Mouse (Mus musculus) embryonic facial prominence, embryonic 14.5 days (tissue): ENCODE data around the gene Retreg1. TPM values are rescaled to one million over a fixed set of nuclear protein-coding genes. Genes with fewer than 3 reads are reported as not detected.

Source experiments
- ATAC-seq: fragments of 200-750 bp; cut with Nextera tagmentation; 2 replicates; pipeline ENCODE4 v1.8.0; 2017; ENCODE audit warnings: low read depth, moderate number of reproducible peaks, moderate TSS enrichment
- DNase-seq: peaks from one replicate; pipeline ENCODE4 v3.0.0-alpha.2; 2015; ENCODE audit warnings: low spot score
- H3K27ac ChIP-seq: fragments of 300-500 bp; sonication (generic); replicated peaks from 2 replicates; pipeline ENCODE4 v1.5.1; 2014; ENCODE audit warnings: low read depth, mild to moderate bottlenecking, low read length, moderate library complexity
- H3K27me3 ChIP-seq: fragments of 300-500 bp; sonication (generic); replicated peaks from 2 replicates; pipeline ENCODE4 v1.6.1; 2014; ENCODE audit warnings: low read length; ENCODE audit not compliant: control insufficient read depth, insufficient read depth
- H3K36me3 ChIP-seq: fragments of 300-500 bp; sonication (generic); 2 replicates; pipeline ENCODE4 v1.6.1; 2014; ENCODE audit warnings: low read length, mixed read lengths; ENCODE audit not compliant: control insufficient read depth, insufficient read depth
- H3K4me1 ChIP-seq: fragments of 300-500 bp; sonication (generic); 2 replicates; pipeline ENCODE4 v1.6.1; 2014; ENCODE audit warnings: antibody characterized with exemption, low read length; ENCODE audit not compliant: control insufficient read depth, insufficient read depth
- H3K4me2 ChIP-seq: fragments of 300-500 bp; sonication (generic); 2 replicates; pipeline ENCODE4 v1.6.1; 2014; ENCODE audit warnings: low read depth, mild to moderate bottlenecking, low read length, moderate library complexity, mixed read lengths
- H3K4me3 ChIP-seq: fragments of 300-500 bp; sonication (generic); 2 replicates; pipeline ENCODE4 v1.5.1; 2014; ENCODE audit warnings: low read depth, mild to moderate bottlenecking, low read length
- H3K9ac ChIP-seq: fragments of 300-500 bp; sonication (generic); 2 replicates; pipeline ENCODE4 v1.6.1; 2014; ENCODE audit warnings: low read depth, mild to moderate bottlenecking, low read length, moderate library complexity, mixed read lengths
- H3K9me3 ChIP-seq: fragments of 300-500 bp; sonication (generic); 2 replicates; pipeline ENCODE4 v1.6.1; 2016; ENCODE audit warnings: low read length; ENCODE audit not compliant: control insufficient read depth
- WGBS: fragments of 180-500 bp; shearing (Covaris S2); extraction: QIAGEN DNeasy Blood & Tissue Kit; methylation state at CpG from one replicate; pipeline ENCODE4 v1.1.7; 2014; 5-methylcytosine and 5-hydroxymethylcytosine counted together
- polyA plus RNA-seq: library from polyadenylated mRNA; unstranded; fragments of >200 nt; fragmentation: Nextera tagmentation; extraction: Ambion mirVana; gene quantifications from 2 replicates; pipeline ENCODE4 v1.2.1, GENCODE M21; 2014

Gene Retreg1
- polyA plus RNA-seq, 1 experiment from 2014 or later, result 16.5 TPM

GRCm38 (mm10) chr15:25861900-25862299 lies 18.9 kb downstream of the Retreg1 start:
- no peak for DNase-seq
- no peak overlapping the region for H3K9ac ChIP-seq
- H3K4me3 ChIP-seq, result no peak overlapping the region
- H3K27me3 ChIP-seq, result no peaks in the 10 kb centered on the region
- no peak overlapping the region for H3K27ac ChIP-seq
- no peak overlapping the region for H3K4me2 ChIP-seq
- no peak for ATAC-seq
- no peaks in the 10 kb centered on the region for H3K36me3 ChIP-seq
- no peaks in the 10 kb centered on the region for H3K9me3 ChIP-seq
- 90% methylated on average over 7 of the region's 7 CpGs for WGBS
- no peaks in the 10 kb centered on the region for H3K4me1 ChIP-seq

- Histone ChIP-seq H3K4me3 (no peak overlapping the region), H3K36me3 (no peaks in the 10 kb centered on the region), H3K27ac (no peak overlapping the region), H3K4me1 (no peaks in the 10 kb centered on the region), H3K27me3 (no peaks in the 10 kb centered on the region), H3K9me3 (no peaks in the 10 kb centered on the region), H3K4me2 (no peak overlapping the region), H3K9ac (no peak overlapping the region)
- DNase-seq (no peak), ATAC-seq (no peak)
- WGBS, result 79% methylated on average over 3 of the region's 3 CpGs
Observed at GRCm38 (mm10) chr15:25865605-25866004, 22.6 kb downstream of the Retreg1 start.

- H3K27ac ChIP-seq, result no peak overlapping the region
- 86% methylated on average over 6 of the region's 6 CpGs for WGBS
Observed at GRCm38 (mm10) chr15:25866106-25866505, 23.1 kb downstream of the Retreg1 start.

DNA sequence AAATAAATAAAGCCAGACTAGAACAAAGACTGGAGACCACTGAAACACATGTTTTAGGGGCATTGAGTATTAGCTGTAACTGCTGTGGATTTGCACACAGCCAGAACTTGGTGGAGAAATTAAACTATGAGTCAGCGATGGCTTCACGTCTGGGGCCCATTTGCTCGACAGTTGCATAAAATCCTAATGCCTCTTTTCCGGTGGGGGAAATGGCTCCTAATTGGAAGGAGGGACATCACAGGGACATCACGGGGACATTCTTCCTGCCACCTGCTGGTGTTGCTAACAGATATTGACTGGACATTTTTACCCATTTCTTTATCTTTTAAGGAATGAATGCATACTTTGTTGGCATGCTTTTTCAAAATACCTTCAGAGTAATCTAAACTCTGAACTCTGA lies 26.1 kb downstream of the Retreg1 start:
- no peak overlapping the region for H3K4me2 ChIP-seq
- WGBS, result 39% methylated on average over 5 of the region's 5 CpGs
- ATAC-seq, result no peak
- no peaks in the 10 kb centered on the region for H3K27me3 ChIP-seq
- H3K4me1 ChIP-seq, result peaks cover 5% of the 10 kb centered on the region; the same call in 1 of the 2 replicates
- H3K9ac ChIP-seq, result no peak overlapping the region
- no peaks in the 10 kb centered on the region for H3K36me3 ChIP-seq
- no peaks in the 10 kb centered on the region for H3K9me3 ChIP-seq
- H3K27ac ChIP-seq, result no peak overlapping the region
- DNase-seq, result no peak
- H3K4me3 ChIP-seq, result no peak overlapping the region

More at GRCm38 (mm10) chr15:25866106-25866505, 23.1 kb downstream of the Retreg1 start:
- H3K36me3 ChIP-seq, result no peaks in the 10 kb centered on the region
- ATAC-seq (no peak), DNase-seq (no peak)
- H3K4me2 ChIP-seq, result no peak overlapping the region
- no peaks in the 10 kb centered on the region for H3K9me3 ChIP-seq
- no peak overlapping the region for H3K9ac ChIP-seq
- H3K4me3 ChIP-seq, result no peak overlapping the region
- H3K4me1 ChIP-seq, result no peaks in the 10 kb centered on the region
- no peaks in the 10 kb centered on the region for H3K27me3 ChIP-seq

DNA sequence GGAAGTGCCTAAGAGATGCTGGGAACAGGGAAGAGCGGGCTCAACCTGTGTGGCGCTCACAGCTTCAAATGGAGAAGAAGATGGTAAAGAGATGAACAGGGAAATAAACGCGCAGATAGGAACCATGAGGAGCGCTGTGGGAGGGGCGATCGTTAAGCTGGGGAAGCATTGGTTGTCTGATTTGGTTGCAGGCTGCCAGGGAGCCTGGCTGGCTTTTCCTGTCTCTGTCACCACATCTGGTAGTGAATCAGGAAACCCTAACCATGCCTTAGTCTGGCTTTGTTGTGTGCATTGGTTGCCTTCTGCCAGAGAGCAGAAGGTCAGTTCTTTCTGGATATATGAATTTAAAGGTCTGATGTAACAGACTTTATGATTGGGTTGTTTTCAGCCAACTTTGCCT lies 28.5 kb downstream of the Retreg1 start:
- 82% methylated on average over 7 of the region's 7 CpGs for WGBS

DNA sequence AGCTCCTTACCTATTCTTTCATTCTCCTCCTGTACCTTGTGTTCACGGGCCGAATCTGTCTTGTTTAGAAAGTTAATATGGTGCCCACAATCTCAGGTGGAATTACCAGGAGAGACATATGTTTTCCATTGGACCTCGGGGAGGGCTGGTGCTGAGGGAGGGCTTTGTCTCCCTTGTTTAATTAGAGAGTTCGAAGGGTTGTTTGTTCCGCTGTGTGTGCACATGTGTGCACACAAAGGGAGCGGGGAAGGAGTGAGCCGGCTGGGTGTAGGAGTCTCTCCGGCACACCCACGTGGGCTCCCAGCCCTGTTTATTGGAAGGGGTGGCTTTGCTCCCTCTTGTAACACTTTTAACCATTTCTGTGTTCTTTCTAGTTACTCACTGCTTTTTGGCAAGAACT lies 29.1 kb downstream of the Retreg1 start:
- no peak overlapping the region for H3K4me3 ChIP-seq
- H3K27me3 ChIP-seq, result no peaks in the 10 kb centered on the region
- peak; percentile 85 for ATAC-seq
- H3K36me3 ChIP-seq, result no peaks in the 10 kb centered on the region
- WGBS, result 38% methylated on average over 9 of the region's 9 CpGs
- H3K4me2 ChIP-seq, result no peak overlapping the region; the same call in 1 of the 2 replicates
- H3K27ac ChIP-seq, result no peak overlapping the region
- DNase-seq, result peak; percentile 48
- H3K9me3 ChIP-seq, result no peaks in the 10 kb centered on the region
- peaks cover 5% of the 10 kb centered on the region; the same call in 1 of the 2 replicates for H3K4me1 ChIP-seq
- no peak overlapping the region for H3K9ac ChIP-seq

More for the DNA sequence above, 28.5 kb downstream of the Retreg1 start:
- peaks cover 5% of the 10 kb centered on the region; the same call in 1 of the 2 replicates for H3K4me1 ChIP-seq
- H3K36me3 ChIP-seq, result no peaks in the 10 kb centered on the region
- no peak overlapping the region for H3K4me3 ChIP-seq
- H3K9ac ChIP-seq, result no peak overlapping the region
- DNase-seq (no peak), ATAC-seq (no peak)
- no peak overlapping the region for H3K27ac ChIP-seq
- H3K9me3 ChIP-seq, result no peaks in the 10 kb centered on the region
- H3K4me2 ChIP-seq, result no peak overlapping the region
- no peaks in the 10 kb centered on the region for H3K27me3 ChIP-seq

DNA sequence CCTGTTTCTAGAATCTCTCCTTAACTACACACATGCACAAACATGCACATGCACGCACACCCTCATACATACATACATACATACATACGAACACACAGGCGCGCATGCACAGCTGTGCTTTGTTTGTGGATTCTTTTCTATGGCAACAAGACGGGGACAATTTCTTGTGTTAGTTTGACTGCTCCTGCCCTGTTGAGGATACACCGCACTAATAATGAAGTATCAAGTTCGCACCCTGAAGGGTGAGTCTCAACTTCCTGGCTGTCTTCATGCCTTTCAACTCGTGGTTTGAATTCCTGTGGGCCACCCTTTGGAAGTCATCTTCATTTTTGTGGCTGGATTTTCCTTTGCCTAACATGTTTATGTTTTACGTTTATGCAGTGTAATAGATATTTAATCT lies 29.7 kb downstream of the Retreg1 start:
- Histone ChIP-seq H3K9ac (no peak overlapping the region), H3K4me3 (no peak overlapping the region), H3K4me1 (peaks cover 5% of the 10 kb centered on the region; the same call in 1 of the 2 replicates), H3K27ac (0 out of 2 replicates have a peak overlapping the region, but pooled peaks have one; percentile 36), H3K4me2 (no peak overlapping the region; the same call in 1 of the 2 replicates), H3K27me3 (no peaks in the 10 kb centered on the region), H3K36me3 (no peaks in the 10 kb centered on the region), H3K9me3 (no peaks in the 10 kb centered on the region)
- WGBS, result 66% methylated on average over 9 of the region's 9 CpGs
- ATAC-seq (peak; percentile 48), DNase-seq (peak; percentile 78)

- H3K36me3 ChIP-seq, result no peaks in the 10 kb centered on the region
- DNase-seq (peak; percentile 50), ATAC-seq (no peak)
- no peaks in the 10 kb centered on the region for H3K27me3 ChIP-seq
- H3K27ac ChIP-seq, result peak overlapping the region; percentile 34; the same call in 1 of the 2 replicates
- H3K9me3 ChIP-seq, result no peaks in the 10 kb centered on the region
- no peak overlapping the region for H3K4me2 ChIP-seq
- H3K9ac ChIP-seq, result no peak overlapping the region
- H3K4me1 ChIP-seq, result peaks cover 5% of the 10 kb centered on the region; the same call in 1 of the 2 replicates
- WGBS, result 50% methylated on average over 1 of the region's 1 CpGs
- H3K4me3 ChIP-seq, result no peak overlapping the region
Observed at GRCm38 (mm10) chr15:25873536-25873935, 30.6 kb downstream of the Retreg1 start.

DNA sequence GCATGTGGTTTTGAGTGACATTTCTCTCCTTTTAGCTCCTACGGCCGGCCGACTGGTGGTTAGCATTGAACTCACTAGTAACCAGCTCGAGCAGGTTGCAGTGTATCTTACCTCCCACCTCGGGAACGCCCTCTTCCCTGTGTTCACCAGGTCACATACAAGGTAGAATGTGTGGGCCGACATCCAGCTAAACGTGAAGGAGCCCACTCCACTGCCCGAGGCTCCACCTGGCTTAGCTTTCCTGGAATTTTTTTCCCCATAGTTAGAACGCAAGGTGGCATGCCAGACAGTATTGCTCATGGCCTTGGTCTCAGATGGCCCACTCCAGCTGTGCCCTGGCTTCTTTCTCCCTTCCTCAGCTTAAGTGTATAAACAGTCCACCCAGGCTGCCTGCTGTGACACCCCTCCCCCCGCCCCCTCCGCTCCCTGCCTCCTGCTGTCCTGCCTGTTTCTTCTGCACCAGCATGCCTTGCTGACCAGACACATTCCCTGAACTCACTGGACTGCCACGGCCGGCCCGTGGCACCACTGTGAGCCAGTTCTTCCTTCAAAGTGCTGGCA lies 33.7 kb downstream of the Retreg1 start:
- no peak for DNase-seq
- ATAC-seq, result no peak
- H3K27me3 ChIP-seq, result no peaks in the 10 kb centered on the region
- WGBS, result 43% methylated on average over 15 of the region's 15 CpGs
- peaks cover 5% of the 10 kb centered on the region; the same call in 1 of the 2 replicates for H3K4me1 ChIP-seq
- H3K4me3 ChIP-seq, result no peak overlapping the region
- no peak overlapping the region for H3K9ac ChIP-seq
- no peak overlapping the region for H3K27ac ChIP-seq
- no peaks in the 10 kb centered on the region for H3K9me3 ChIP-seq
- H3K4me2 ChIP-seq, result no peak overlapping the region
- H3K36me3 ChIP-seq, result no peaks in the 10 kb centered on the region
